Comparison of ENCODE assay signal across 12 mouse cellular contexts in the genomic region with DNA sequence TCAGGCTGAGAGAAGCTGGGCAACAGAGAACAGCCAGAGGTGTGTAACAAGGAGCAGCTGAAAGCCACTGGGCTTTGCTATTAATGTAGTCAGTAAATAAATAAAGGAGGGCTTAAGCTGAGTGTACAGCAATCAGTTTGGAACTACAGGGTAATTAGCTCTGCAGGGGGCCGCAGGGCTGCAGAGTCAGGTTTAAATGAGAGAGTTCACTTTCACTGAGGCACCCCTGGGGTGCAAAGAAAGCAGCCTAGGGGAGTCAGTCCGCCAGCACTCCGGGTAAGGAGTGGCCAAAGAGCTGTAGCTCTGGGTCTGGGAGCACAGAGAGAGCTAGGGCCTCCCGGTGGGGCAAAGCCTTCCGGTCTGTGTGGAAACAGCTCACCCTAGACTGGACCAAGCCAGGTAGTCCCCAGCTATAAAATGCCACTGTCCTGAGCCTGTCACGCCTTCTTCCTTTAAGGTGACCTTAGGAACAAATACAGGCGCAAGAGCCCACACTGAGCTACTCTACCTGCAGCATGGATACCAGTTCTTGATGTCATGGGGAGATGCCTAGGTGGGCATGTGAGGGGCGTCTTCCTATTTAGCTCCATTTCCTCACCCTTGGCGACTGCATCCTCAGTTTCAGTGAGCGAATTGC. TPM values are rescaled to one million over a fixed set of nuclear protein-coding genes. Genes with fewer than 3 reads are reported as not detected.
DNase-seq lines count a peak whose midpoint lies in the region; ATAC-seq and TF ChIP-seq lines count a peak whose summit lies in the region.
"Had no signal": no experiment of that assay in that cellular context is flagged by ENCODE, and none has a peak within 500 bp of the region (broad histone marks: within the 10 kb centered on the region; RNA-seq: fewer than 3 reads in every experiment).

No protein-coding gene starts in this region.

- peak overlapping the region; percentile 76 for H3K27ac ChIP-seq in lung, postnatal 0 days (ENCODE audit: low read length)
- H3K27ac ChIP-seq in heart, embryonic 16.5 days (ENCODE audit: low read length), result no peak overlapping the region
- 0 out of 2 replicates have a peak overlapping the region, but pooled peaks have one; percentile 30 for H3K27ac ChIP-seq in midbrain, embryonic 13.5 days
- H3K27ac ChIP-seq: liver, embryonic 15.5 days had no signal

- no peaks in the 10 kb centered on the region for H3K36me3 ChIP-seq in lung, postnatal 0 days (ENCODE audit: insufficient read depth, low read length)
- no peaks in the 10 kb centered on the region for H3K36me3 ChIP-seq in heart, embryonic 16.5 days (ENCODE audit: control insufficient read depth, insufficient read depth)
- no peaks in the 10 kb centered on the region for H3K36me3 ChIP-seq in midbrain, embryonic 13.5 days
- H3K36me3 ChIP-seq: liver, embryonic 15.5 days had no signal

- H3K27me3 ChIP-seq in lung, postnatal 0 days (replicated peaks; ENCODE audit: insufficient read depth, low read length), result no peaks in the 10 kb centered on the region
- H3K27me3 ChIP-seq in heart, embryonic 16.5 days (ENCODE audit: control insufficient read depth, insufficient read depth, low read length), result peaks cover 2% of the 10 kb centered on the region
- peaks cover 3% of the 10 kb centered on the region; the same call in 1 of the 2 replicates for H3K27me3 ChIP-seq in midbrain, embryonic 13.5 days
- H3K27me3 ChIP-seq: CH12.LX had no signal

- no peak for TF ChIP-seq CTCF in lung, postnatal 0 days (IDR thresholded peaks at IDR 0.05)

- ATAC-seq in lung, postnatal 0 days, result no peak
- ATAC-seq in heart, embryonic 16.5 days (replicated peaks; ENCODE audit: extremely low read depth, insufficient read depth, low FRiP score), result no peak
- peak; percentile 5; the same call in 1 of the 2 replicates for ATAC-seq in midbrain, embryonic 13.5 days

- no peak for TF ChIP-seq EP300 in lung, postnatal 0 days (IDR thresholded peaks at IDR 0.05)

- H3K9ac ChIP-seq in lung, postnatal 0 days (replicated peaks; ENCODE audit: low read depth), result peak overlapping the region; percentile 50; the same call in 1 of the 2 replicates
- 0 out of 2 replicates have a peak overlapping the region, but pooled peaks have one; percentile 30 for H3K9ac ChIP-seq in heart, embryonic 16.5 days (ENCODE audit: low read length)
- H3K9ac ChIP-seq in midbrain, embryonic 13.5 days (replicated peaks), result 0 out of 2 replicates have a peak overlapping the region, but pooled peaks have one; percentile 14
- H3K9ac ChIP-seq: liver, embryonic 15.5 days had no signal

- peak; percentile 95 for DNase-seq in heart, adult 11 months
- DNase-seq in heart, postnatal 25 days (ENCODE audit: low spot score), result no peak
- DNase-seq in lung, postnatal 0 days (ENCODE audit: low spot score), result no peak
- no peak for DNase-seq in lung, postnatal 25 days (ENCODE audit: low spot score)
- no peak for DNase-seq in frontal cortex, postnatal 10 days (ENCODE audit: low spot score in 2 of 2)
- no peak for DNase-seq in gastrocnemius, adult 18-20 months (ENCODE audit: low spot score)
- DNase-seq: spleen, adult 18-20 months; thymus, postnatal 4 days had no signal

- peak overlapping the region; percentile 66 for H3K4me2 ChIP-seq in lung, postnatal 0 days (replicated peaks; ENCODE audit: low read depth, low read length)
- no peak overlapping the region for H3K4me2 ChIP-seq in heart, embryonic 16.5 days (ENCODE audit: low read depth, low read length)
- H3K4me2 ChIP-seq in midbrain, embryonic 13.5 days (replicated peaks), result no peak overlapping the region

- H3K4me3 ChIP-seq in lung, postnatal 0 days (ENCODE audit: low read depth, low read length), result 0 out of 2 replicates have a peak overlapping the region, but pooled peaks have one; percentile 41
- no peak overlapping the region for H3K4me3 ChIP-seq in heart, embryonic 16.5 days (ENCODE audit: low read length)
- no peak overlapping the region for H3K4me3 ChIP-seq in midbrain, embryonic 13.5 days (replicated peaks)
- H3K4me3 ChIP-seq: liver, embryonic 15.5 days had no signal

- peaks cover 16% of the 10 kb centered on the region for H3K4me1 ChIP-seq in lung, postnatal 0 days (ENCODE audit: insufficient read depth, low read depth, low read length)
- H3K4me1 ChIP-seq in heart, embryonic 16.5 days (ENCODE audit: control insufficient read depth, insufficient read depth, low read length), result peaks cover 24% of the 10 kb centered on the region
- peaks cover 42% of the 10 kb centered on the region for H3K4me1 ChIP-seq in midbrain, embryonic 13.5 days (replicated peaks)

- no peaks in the 10 kb centered on the region for H3K9me3 ChIP-seq in lung, postnatal 0 days (ENCODE audit: low read length)
- H3K9me3 ChIP-seq in heart, embryonic 16.5 days (replicated peaks; ENCODE audit: control insufficient read depth, low read length), result peaks cover 6% of the 10 kb centered on the region
- peaks cover 7% of the 10 kb centered on the region; the same call in 1 of the 2 replicates for H3K9me3 ChIP-seq in midbrain, embryonic 13.5 days
- H3K9me3 ChIP-seq: liver, embryonic 15.5 days had no signal

- 59% methylated on average over 10 of the region's 10 CpGs for WGBS in lung, postnatal 0 days
- WGBS in heart, embryonic 16.5 days, result 55% methylated on average over 10 of the region's 10 CpGs
- 23% methylated on average over 10 of the region's 10 CpGs for WGBS in midbrain, embryonic 13.5 days

- intact Hi-C loops in heart, postnatal 25 days (cut with DNase I), result loop anchor here (1.0 to 5.0 kb wide), 4 partner anchors 60 to 405 kb away; no protein-coding TSS in a partner anchor

RNA-seq across cellular contexts. Expression of a gene that starts 42.8 kb away (rescaled TPM):
- total RNA-seq in heart, postnatal 25 days (2021), result 1 to 10 TPM; 5.1 to 5.5 TPM
- polyA plus RNA-seq in lung, postnatal 0 days (2015; fragmentation: Nextera tagmentation; extraction: Ambion mirVana), result 1.5 and 2.6 TPM in 2 replicates
- polyA plus RNA-seq in heart, embryonic 16.5 days (2015; fragmentation: Nextera tagmentation; extraction: Ambion mirVana), result 6.3 and 7.3 TPM in 2 replicates
- 0.32 and 0.40 TPM in 2 replicates for polyA plus RNA-seq in midbrain, embryonic 13.5 days (2015; fragmentation: Nextera tagmentation; extraction: Ambion mirVana)
- 1 to 10 TPM; 2.6 to 5.5 TPM for total RNA-seq in gastrocnemius, adult 18-20 months (2021)
- total RNA-seq: CH12.LX had no signal
